Mouse (Mus musculus): ENCODE data around the gene Ntrk3. TPM values are rescaled to one million over a fixed set of nuclear protein-coding genes. Genes with fewer than 3 reads are reported as not detected.

Ntrk3 gene
- polyA plus RNA-seq, 1 experiment from 2014 or later, result 16.4 TPM

DNA sequence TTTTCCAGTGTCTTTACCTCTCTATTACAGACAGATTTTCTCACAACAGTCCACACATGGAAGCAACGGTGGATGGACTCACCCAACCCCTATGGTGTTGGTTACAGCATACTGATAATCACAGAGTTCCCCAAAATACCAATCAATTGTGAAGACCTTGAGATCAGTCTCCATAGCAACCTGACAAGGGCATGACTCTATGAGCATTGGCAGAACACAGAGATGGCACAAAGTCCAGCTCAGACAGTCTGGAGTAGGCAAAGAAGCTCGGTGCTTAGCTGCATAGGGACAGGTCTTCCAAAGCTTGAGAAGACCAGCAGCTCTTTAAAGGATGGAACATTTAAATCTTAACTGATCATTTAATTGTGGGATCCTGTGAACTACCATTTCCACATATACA, 447.6 kb downstream of the Ntrk3 start:
- ATAC-seq (no peak), DNase-seq (ENCODE audit: low spot score) (no peak)
- Histone ChIP-seq H3K9ac (ENCODE audit: low read length) (no peak overlapping the region), H3K27ac (ENCODE audit: low read depth, low read length) (no peak overlapping the region), H3K36me3 (ENCODE audit: control insufficient read depth, insufficient read depth, low read length) (no peaks in the 10 kb centered on the region), H3K9me3 (replicated peaks; ENCODE audit: control insufficient read depth, low read length) (no peaks in the 10 kb centered on the region), H3K27me3 (replicated peaks; ENCODE audit: control insufficient read depth, insufficient read depth, low read length) (no peaks in the 10 kb centered on the region), H3K4me1 (ENCODE audit: control insufficient read depth, insufficient read depth, low read length) (no peaks in the 10 kb centered on the region), H3K4me3 (ENCODE audit: low read depth, low read length) (no peak overlapping the region), H3K4me2 (ENCODE audit: low read length) (no peak overlapping the region)
- 66% methylated on average over 2 of the region's 2 CpGs for WGBS

DNA sequence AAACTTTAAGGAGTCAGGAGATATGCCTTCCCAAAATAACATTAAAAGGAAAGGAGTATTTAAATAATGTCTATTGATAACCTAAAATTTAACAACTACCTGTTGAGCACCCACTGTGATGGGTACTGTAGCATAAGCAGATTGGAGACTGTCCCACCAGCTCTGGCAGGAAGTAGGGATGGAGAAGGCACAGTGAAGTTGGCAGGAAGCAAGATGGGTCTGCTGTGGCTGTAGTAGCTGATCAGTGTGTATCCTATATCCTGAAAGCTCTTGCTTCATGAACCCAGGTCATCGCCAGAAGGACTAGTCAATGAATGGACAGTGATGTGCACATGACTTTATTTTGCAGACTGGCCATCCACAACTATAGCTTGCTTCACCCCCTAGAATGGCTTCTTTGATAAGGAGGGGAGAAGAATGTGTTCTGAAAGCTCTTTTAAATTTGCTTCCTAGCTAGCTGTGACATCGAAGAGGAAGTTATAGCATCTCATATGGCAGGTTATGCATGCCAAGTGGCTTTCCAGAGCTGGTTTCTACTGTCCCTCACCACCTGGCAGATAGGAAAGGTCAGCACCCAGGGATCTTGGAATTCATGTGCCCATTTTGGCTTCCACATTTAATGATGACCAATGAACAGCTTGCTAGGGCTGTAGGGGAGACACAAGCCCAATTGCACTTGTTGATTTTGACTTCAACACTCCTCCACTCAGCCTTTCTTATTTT, 451.1 kb downstream of the Ntrk3 start:
- DNase-seq (ENCODE audit: low spot score), result no peak
- no peaks in the 10 kb centered on the region for H3K27me3 ChIP-seq (replicated peaks; ENCODE audit: control insufficient read depth, insufficient read depth, low read length)
- H3K4me3 ChIP-seq (ENCODE audit: low read depth, low read length), result no peak overlapping the region
- no peak overlapping the region for H3K4me2 ChIP-seq (ENCODE audit: low read length)
- H3K27ac ChIP-seq (ENCODE audit: low read depth, low read length), result no peak overlapping the region
- 93% methylated on average over 2 of the region's 2 CpGs for WGBS
- no peaks in the 10 kb centered on the region for H3K36me3 ChIP-seq (ENCODE audit: control insufficient read depth, insufficient read depth, low read length)
- no peak for ATAC-seq
- no peak overlapping the region for H3K9ac ChIP-seq (ENCODE audit: low read length)
- H3K9me3 ChIP-seq (replicated peaks; ENCODE audit: control insufficient read depth, low read length), result no peaks in the 10 kb centered on the region
- H3K4me1 ChIP-seq (ENCODE audit: control insufficient read depth, insufficient read depth, low read length), result no peaks in the 10 kb centered on the region

DNA sequence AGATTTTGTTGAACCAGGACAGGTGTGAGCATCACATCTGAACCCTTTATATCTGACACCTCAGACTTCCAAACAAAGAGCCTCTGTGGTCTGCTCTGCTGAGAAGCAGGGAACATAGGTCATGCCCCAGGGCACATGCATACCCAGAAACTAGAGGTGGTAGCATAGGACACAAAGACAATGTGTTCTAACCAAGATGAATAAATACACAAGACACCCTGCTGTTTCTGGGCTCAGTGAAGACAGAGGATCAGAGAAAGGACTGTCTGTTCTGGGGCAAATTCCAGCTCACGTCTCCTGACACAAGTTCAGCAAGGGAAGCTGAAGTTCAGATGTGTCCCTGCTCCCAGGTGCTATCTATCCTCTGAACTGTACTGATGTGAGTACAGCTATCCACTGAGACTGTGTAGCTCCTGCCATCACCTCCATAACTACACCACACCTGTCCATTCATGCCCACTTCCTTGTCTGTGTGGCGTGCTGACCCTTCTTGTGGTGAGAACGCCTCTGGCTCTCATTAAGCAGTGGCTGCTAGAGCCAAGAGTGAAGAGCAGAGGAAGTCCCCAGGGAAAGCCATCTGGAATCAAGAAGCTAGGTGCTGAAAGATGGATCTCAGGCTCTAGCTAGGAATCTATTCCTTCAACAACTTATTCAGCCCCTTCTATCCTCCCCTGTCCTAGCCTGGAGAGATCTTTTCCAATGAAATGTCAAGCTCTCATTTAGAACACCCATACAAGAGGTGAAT, 468.1 kb downstream of the Ntrk3 start:
- H3K9me3 ChIP-seq (replicated peaks; ENCODE audit: control insufficient read depth, low read length), result no peaks in the 10 kb centered on the region
- no peaks in the 10 kb centered on the region for H3K4me1 ChIP-seq (ENCODE audit: control insufficient read depth, insufficient read depth, low read length)
- no peak overlapping the region for H3K9ac ChIP-seq (ENCODE audit: low read length)
- no peak overlapping the region for H3K4me2 ChIP-seq (ENCODE audit: low read length)
- H3K4me3 ChIP-seq (ENCODE audit: low read depth, low read length), result no peak overlapping the region
- no peak overlapping the region for H3K27ac ChIP-seq (ENCODE audit: low read depth, low read length)
- no peaks in the 10 kb centered on the region for H3K36me3 ChIP-seq (ENCODE audit: control insufficient read depth, insufficient read depth, low read length)
- WGBS, result 74% methylated on average over 3 of the region's 3 CpGs
- no peak for ATAC-seq
- H3K27me3 ChIP-seq (replicated peaks; ENCODE audit: control insufficient read depth, insufficient read depth, low read length), result no peaks in the 10 kb centered on the region
- DNase-seq (ENCODE audit: low spot score), result no peak

DNA sequence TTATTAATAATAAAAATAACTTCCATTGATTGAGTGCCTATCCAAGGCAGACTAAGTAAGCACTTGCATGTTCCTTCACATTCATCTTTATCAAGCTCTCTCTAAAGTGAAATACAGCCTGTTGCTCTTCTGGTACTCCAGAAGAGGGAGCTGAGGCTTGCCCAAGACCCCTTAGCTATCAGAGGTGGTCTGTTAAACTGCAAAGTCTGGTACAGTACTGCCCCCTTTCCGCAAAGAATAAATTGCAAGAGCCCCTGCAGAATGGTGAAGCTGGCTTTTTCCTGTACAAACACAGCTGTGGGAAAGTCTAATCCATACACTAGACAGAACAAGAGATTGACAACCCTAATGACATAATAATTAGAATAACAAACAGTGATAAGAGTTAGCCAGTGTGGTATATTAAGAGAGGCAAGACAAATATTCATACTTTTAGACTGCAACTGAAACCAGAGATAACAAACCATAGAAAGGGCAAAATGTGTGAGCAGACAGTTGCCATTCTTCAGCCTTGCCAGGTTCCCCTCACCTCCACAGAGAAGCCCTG, 470.3 kb downstream of the Ntrk3 start:
- Histone ChIP-seq H3K4me2 (ENCODE audit: low read length) (no peak overlapping the region), H3K4me1 (ENCODE audit: control insufficient read depth, insufficient read depth, low read length) (no peaks in the 10 kb centered on the region), H3K4me3 (ENCODE audit: low read depth, low read length) (no peak overlapping the region), H3K36me3 (ENCODE audit: control insufficient read depth, insufficient read depth, low read length) (no peaks in the 10 kb centered on the region), H3K27ac (ENCODE audit: low read depth, low read length) (no peak overlapping the region), H3K9ac (ENCODE audit: low read length) (no peak overlapping the region), H3K27me3 (replicated peaks; ENCODE audit: control insufficient read depth, insufficient read depth, low read length) (no peaks in the 10 kb centered on the region), H3K9me3 (replicated peaks; ENCODE audit: control insufficient read depth, low read length) (no peaks in the 10 kb centered on the region)
- peak; percentile 71 for ATAC-seq
- 3% methylated on average over 1 of the region's 1 CpGs for WGBS
- peak; percentile 69 for DNase-seq (ENCODE audit: low spot score)

DNA sequence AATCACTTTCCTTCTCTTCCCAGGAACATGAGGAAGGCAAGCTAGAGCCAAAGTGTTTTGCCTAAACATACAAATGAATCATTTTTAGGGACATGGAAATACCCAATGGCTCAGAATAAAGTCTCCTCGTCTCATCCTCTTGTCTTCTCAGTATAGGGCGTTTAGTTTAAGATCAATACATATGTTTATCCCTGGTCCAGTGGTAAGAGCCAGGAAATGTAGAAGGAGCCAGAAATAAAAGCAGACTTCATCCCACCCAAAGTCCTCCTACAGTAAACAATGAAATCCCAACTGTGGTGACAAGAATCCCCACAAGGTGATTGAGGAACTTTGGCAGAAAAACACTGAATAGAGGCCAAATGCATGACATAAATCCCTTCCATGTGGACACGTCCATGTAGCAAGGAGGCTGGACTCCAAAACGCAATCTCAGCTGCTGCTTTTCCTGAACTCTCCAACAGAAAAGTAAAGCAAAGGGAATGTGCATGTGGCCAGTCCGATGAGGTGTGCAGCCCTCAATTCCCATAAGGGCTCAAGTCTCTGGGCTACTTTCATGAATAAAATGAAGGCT, 473.3 kb downstream of the Ntrk3 start:
- no peak overlapping the region for H3K9ac ChIP-seq (ENCODE audit: low read length)
- no peak overlapping the region for H3K4me3 ChIP-seq (ENCODE audit: low read depth, low read length)
- 0 out of 2 replicates have a peak, but pooled peaks cover 2% of the 10 kb centered on the region for H3K4me1 ChIP-seq (ENCODE audit: control insufficient read depth, insufficient read depth, low read length)
- H3K4me2 ChIP-seq (ENCODE audit: low read length), result no peak overlapping the region
- no peak for ATAC-seq
- DNase-seq (ENCODE audit: low spot score), result peak; percentile 13
- no peaks in the 10 kb centered on the region for H3K27me3 ChIP-seq (replicated peaks; ENCODE audit: control insufficient read depth, insufficient read depth, low read length)
- no peaks in the 10 kb centered on the region for H3K9me3 ChIP-seq (replicated peaks; ENCODE audit: control insufficient read depth, low read length)
- H3K27ac ChIP-seq (ENCODE audit: low read depth, low read length), result no peak overlapping the region
- 72% methylated on average over 5 of the region's 5 CpGs for WGBS
- no peaks in the 10 kb centered on the region for H3K36me3 ChIP-seq (ENCODE audit: control insufficient read depth, insufficient read depth, low read length)

DNA sequence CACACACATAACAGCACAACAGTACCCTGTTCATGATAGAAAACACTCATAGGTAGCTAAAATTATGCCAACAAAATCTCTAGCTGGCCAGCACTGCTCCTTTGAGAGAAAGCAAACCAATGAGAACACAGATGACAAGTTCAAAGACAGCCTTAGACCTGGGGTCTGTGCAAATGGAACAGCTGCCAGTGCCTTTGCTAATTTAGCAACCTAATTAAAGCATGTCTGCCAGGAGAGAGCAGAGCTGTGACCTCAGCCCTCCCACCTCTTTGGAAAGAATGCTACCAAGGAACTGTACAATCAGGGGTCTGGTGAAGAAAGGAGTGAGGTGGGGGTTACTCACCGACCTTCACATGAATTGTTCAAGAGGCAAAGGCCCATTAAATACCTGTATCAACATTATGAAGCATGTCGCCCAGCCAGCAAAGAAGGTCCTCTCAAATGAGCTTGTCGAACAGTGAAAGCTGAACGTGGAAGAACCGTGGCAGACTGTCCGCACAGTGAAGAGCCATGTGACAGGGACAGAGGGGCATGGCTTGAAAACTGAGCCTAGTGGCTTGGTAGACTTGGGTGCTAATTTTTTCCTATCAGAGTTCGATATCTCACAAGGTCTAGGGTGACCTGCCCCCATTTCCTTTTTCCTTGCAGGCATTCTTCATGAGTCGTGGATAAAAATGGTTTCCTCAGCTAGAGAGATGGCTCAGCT, 476.2 kb downstream of the Ntrk3 start:
- Histone ChIP-seq H3K27me3 (replicated peaks; ENCODE audit: control insufficient read depth, insufficient read depth, low read length) (no peaks in the 10 kb centered on the region), H3K4me2 (ENCODE audit: low read length) (no peak overlapping the region), H3K9ac (ENCODE audit: low read length) (no peak overlapping the region), H3K27ac (ENCODE audit: low read depth, low read length) (peak overlapping the region; percentile 46; the same call in 1 of the 2 replicates), H3K36me3 (ENCODE audit: control insufficient read depth, insufficient read depth, low read length) (no peaks in the 10 kb centered on the region), H3K4me1 (ENCODE audit: control insufficient read depth, insufficient read depth, low read length) (0 out of 2 replicates have a peak, but pooled peaks cover 2% of the 10 kb centered on the region), H3K4me3 (ENCODE audit: low read depth, low read length) (no peak overlapping the region), H3K9me3 (replicated peaks; ENCODE audit: control insufficient read depth, low read length) (no peaks in the 10 kb centered on the region)
- DNase-seq (ENCODE audit: low spot score) (peak; percentile 72), ATAC-seq (peak; percentile 89)
- 33% methylated on average over 8 of the region's 8 CpGs for WGBS

DNA sequence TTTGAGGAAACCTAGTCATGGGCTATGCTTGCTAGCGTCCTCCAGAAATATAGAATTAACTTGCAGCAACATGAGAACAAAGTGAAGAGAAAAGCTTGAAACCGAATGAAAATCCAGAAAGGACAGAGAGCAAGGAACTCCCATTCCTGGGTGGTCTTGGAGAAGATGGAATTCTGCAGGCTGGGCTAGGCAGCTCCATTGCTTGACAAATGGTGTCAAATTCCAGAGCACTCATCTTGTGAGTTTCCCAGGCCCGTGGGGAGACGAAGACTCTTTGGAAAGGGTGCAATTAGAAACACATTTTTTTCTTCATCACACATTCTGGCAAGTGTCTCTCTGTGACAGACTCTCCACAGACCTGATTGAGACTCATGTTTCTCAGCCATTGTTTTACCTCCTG, 479.7 kb downstream of the Ntrk3 start:
- Histone ChIP-seq H3K9me3 (replicated peaks; ENCODE audit: control insufficient read depth, low read length) (no peaks in the 10 kb centered on the region), H3K9ac (ENCODE audit: low read length) (no peak overlapping the region), H3K27me3 (replicated peaks; ENCODE audit: control insufficient read depth, insufficient read depth, low read length) (no peaks in the 10 kb centered on the region), H3K4me3 (ENCODE audit: low read depth, low read length) (no peak overlapping the region), H3K36me3 (ENCODE audit: control insufficient read depth, insufficient read depth, low read length) (no peaks in the 10 kb centered on the region), H3K4me2 (ENCODE audit: low read length) (no peak overlapping the region), H3K27ac (ENCODE audit: low read depth, low read length) (no peak overlapping the region), H3K4me1 (ENCODE audit: control insufficient read depth, insufficient read depth, low read length) (0 out of 2 replicates have a peak, but pooled peaks cover 2% of the 10 kb centered on the region)
- WGBS, result 48% methylated on average over 4 of the region's 4 CpGs
- DNase-seq (ENCODE audit: low spot score) (no peak), ATAC-seq (no peak)

DNA sequence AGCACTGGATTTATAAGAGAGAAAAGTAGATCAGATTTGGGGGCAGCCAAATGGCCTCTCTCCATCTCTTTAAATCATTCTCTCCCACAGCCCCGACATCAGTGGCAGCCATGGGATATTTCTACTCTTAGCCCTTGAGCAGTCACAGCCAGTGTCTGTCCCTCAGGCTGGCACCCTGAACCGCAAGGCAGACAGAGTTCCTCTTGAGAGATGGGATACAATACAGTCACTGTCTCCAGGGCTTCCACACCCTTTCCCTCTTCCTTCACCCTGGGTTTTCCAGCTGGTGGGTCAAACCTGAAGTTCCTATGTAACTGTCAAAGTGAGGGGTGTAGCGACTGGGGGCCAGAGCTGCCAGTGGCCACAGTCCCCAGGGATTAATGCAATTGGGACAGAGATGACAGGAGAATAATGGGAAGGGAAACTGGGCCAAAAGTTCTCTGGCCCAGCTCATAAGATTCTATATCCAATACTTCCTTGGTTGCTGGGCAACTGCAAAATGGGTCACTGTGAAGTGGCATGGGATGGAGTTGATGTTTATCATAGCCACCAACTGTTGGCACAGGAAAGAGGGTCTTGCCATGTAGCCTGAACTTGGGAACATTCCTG, 483.9 kb downstream of the Ntrk3 start:
- no peak for DNase-seq (ENCODE audit: low spot score)

More for the DNA sequence above, 483.9 kb downstream of the Ntrk3 start:
- Histone ChIP-seq H3K9me3 (replicated peaks; ENCODE audit: control insufficient read depth, low read length) (no peaks in the 10 kb centered on the region), H3K9ac (ENCODE audit: low read length) (no peak overlapping the region), H3K4me2 (ENCODE audit: low read length) (no peak overlapping the region), H3K4me1 (ENCODE audit: control insufficient read depth, insufficient read depth, low read length) (no peaks in the 10 kb centered on the region), H3K27ac (ENCODE audit: low read depth, low read length) (no peak overlapping the region), H3K36me3 (ENCODE audit: control insufficient read depth, insufficient read depth, low read length) (no peaks in the 10 kb centered on the region), H3K4me3 (ENCODE audit: low read depth, low read length) (no peak overlapping the region), H3K27me3 (replicated peaks; ENCODE audit: control insufficient read depth, insufficient read depth, low read length) (no peaks in the 10 kb centered on the region)
- ATAC-seq, result no peak
- whole genome bisulfite sequencing, result 87% methylated on average over 3 of the region's 3 CpGs
